Mouse (Mus musculus) erythroid progenitor cell, adult 5-6 weeks (primary cell): ENCODE data around the gene Gm20388. TPM values are rescaled to one million over a fixed set of nuclear protein-coding genes. Genes with fewer than 3 reads are reported as not detected.

ENCODE experiments used
- ATAC-seq: replicated peaks from 2 replicates; pipeline ENCODE4 v1.8.0; 2016; ENCODE audit warnings: moderate number of reproducible peaks, mild to moderate bottlenecking, moderate TSS enrichment, inconsistent platforms; ENCODE audit not compliant: poor library complexity, low FRiP score, severe bottlenecking
- total RNA-seq, 2 experiments: library from RNA; stranded (forward) in 1 of 2; stranded (reverse) in 1 of 2; fragments of 150-400 nt in 1 of 2; fragments of 186-747, 209-891 nt in 1 of 2; gene quantifications; 2 replicates each; pipeline versions ENCODE4 v1.2.3 to v1.2.4; 2015 to 2017; ENCODE audit warnings: low replicate concordance in 2 of 2

The Gm20388 gene
- total RNA-seq, 2 experiments from 2014 or later = 4.2 TPM; not detected in 1

GRCm38 (mm10) chr8:121117906-121118305, 1207.3 kb downstream of the Gm20388 start:
- ATAC-seq = no peak

DNA sequence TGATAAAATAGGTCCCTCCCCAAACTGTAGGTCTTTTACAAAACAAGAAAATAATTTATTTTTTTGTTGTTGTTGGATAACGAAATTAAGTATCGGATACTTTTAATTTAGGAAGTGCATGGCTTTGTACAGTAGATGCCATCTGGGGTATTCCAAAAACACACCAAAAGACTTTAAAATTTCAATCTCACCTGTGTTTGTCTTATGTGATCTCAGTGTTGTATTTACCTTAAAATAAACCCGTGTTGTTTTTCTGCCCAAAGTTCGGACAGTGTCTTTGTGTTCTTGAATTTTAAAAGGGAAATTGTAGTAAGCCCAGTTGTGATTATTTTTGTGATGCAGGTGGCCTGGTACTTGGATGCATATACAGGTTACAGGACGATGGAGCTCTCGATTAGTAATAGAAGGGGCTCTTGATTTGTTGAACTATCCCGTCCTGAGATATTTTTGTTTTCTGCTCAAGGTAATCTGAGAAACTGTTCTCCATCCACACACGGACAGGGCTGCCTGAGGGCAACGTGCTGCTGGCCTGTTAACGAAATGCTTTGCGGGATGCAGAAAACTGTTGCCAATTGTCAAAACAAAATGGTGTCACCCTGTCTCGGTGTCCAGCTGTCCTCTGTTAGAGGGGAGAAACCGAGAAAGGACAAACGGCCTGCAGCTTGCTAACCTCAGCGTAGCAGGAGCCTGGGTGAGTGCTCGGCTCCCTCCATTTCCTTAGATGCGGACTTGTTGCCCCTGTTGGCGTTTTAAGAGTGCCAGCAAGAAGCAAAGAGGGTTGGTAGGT, 1208.2 kb downstream of the Gm20388 start:
- ATAC-seq = no peak

GRCm38 (mm10) chr8:121119635-121120455, 1209.2 kb downstream of the Gm20388 start:
- ATAC-seq = no peak

GRCm38 (mm10) chr8:121120456-121121419, 1210.1 kb downstream of the Gm20388 start:
- no peak for ATAC-seq

DNA sequence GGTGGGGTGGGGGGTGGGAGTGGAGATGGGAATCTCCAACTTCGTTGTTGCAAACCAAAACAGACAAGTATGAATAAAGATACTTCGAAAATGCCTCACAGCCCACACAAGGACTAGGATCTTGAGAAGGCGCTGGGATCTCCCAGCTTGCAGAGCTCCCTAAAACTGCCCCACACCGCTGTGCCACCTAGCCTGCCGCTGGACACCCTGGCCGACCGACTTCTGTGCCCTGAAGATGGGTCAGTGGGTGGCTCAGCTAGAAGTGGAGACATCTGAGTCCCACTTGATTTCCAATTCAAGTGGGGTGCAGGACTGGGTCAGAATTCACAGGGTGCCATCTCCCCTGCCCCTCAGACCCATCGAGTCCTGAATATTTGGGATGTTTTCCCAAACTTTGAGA, 1211.1 kb downstream of the Gm20388 start:
- ATAC-seq = no peak

DNA sequence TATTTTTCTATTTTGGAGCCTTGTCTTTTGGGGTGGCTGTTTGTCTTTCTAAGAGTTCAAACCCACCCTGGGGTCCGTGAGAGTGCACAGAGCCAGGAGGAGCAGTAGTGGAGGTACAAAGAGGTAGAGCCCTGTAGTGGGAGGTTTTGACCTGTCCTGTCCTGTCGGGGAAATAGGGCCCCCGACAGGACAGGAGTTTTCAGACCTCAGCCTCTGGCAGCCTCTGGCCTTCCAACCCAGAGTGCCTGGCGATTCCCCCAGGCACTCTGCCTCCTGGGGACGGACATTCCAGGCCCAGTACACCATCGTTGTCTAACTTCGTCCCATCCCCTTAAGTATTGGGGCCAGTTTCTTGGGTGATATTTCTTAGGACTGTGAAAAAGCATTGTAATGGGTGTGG, 1211.7 kb downstream of the Gm20388 start:
- ATAC-seq = no peak

DNA sequence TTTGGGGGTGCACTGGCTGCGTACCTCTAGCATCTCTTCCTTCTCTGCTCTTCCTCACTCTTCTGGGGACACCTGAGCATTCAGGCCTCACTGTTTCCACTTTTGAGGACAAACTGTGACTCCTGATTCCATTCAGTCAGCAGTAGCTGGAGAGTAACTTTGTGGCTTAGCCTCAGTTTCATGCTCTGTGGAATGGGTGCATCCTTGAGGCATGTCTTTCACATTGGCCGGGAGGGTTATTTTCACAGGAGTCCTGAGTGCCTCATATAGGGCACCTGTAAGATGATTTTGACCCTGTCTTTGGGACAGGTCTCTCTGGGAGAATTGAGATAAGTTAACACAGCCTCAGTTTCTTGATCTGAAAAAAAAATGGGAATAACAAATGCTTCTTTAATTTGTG, 1212.5 kb downstream of the Gm20388 start:
- no peak for ATAC-seq

GRCm38 (mm10) chr8:121124547-121125239, 1214.1 kb downstream of the Gm20388 start:
- ATAC-seq = no peak

GRCm38 (mm10) chr8:121125311-121125876, 1214.8 kb downstream of the Gm20388 start:
- no peak for ATAC-seq

DNA sequence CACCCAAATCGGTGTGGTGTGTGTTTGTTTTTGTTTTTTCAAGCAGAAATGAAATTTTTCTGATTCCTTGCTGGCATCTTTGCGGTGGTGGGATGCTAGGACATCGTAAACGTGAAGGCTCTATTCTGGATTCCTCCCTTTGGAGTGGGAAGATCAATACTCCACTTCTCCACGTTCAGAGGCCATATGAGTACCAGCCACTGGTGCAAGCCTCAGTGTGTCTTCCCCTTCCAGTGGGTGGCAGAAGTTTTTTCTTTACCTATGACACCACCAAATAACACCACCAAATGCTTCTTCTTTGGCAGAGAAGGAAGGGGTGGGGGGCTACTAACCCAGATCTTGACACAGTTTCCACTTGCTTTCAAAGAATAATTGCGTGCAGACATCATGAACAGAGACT, 1215.5 kb downstream of the Gm20388 start:
- ATAC-seq = no peak

DNA sequence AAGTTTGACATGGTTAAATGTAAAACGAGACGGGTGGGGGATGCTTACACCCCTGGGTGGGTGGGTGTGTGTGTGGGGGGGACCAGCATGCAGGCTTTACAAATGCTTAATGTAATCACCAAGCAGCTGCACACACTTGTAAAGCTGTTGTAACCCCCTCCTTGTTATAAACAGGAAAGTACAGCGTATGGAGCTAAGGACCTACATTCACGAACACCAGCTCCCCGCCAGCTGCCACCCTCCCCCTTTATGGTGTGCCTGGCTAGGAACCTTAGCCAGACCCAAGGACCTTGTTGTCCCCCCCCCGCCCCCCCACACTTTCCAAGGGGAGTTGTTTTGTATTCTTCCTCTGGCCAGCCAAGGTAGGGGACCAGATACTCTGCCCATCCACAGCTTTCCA, 1216.1 kb downstream of the Gm20388 start:
- ATAC-seq = no peak

DNA sequence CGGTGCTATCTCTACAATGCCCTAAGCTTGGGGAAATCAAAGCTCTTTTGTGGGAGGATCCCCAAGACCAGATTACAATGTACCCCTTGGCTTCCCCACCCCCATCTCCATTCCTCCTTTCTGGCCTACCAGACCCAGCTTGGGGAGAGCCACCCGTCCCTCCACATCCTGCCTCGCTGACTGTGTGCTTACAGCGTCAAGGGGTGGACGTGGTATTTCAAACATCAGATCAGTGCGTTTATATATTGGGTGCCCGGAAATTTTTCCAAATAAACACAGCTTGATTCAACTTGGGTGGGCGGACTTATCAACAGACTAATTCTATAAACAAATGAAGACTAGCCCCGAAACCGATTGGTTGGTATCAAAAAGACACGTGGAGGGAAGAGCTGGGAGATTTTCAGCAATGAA, 1216.7 kb downstream of the Gm20388 start:
- no peak for ATAC-seq

- ATAC-seq = no peak
Observed at GRCm38 (mm10) chr8:121127756-121128375, 1217.2 kb downstream of the Gm20388 start, which contains the start of gene Foxl1. Gene Foxl1, plus strand, starts transcription at chr8:121127940.

- ATAC-seq = no peak
Observed at GRCm38 (mm10) chr8:121128531-121129264, 1218.1 kb downstream of the Gm20388 start.

- ATAC-seq = no peak
Observed at GRCm38 (mm10) chr8:121129265-121129940, 1218.8 kb downstream of the Gm20388 start.

DNA sequence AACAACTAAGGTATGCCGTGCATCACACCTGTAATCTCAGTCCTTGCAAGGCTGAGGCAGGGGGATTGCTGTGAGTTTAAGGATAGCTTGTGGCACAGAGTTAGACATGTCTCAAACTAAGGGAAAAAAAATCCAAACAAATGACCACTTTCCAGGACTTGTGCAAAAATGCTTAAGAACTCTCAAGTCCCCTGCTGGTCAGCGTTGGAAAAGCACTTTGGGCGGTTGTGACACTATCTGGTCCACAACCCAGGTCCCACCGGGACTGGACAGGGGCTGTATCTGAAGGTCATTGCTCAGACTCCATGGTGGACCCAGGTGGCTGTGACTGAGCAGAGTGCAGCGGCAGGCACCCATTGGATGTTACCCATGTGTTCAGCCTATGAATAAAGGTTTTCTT, 1219.9 kb downstream of the Gm20388 start:
- no peak for ATAC-seq

GRCm38 (mm10) chr8:121132961-121133513, 1222.4 kb downstream of the Gm20388 start:
- ATAC-seq = no peak
